Mouse (Mus musculus): ENCODE measurements around the gene Pcid2. TPM values are rescaled to one million over a fixed set of nuclear protein-coding genes. Genes with fewer than 3 reads are reported as not detected.

Gene Pcid2
- polyA plus RNA-seq, 1 experiment from 2014 or later = 28.3 TPM

DNA sequence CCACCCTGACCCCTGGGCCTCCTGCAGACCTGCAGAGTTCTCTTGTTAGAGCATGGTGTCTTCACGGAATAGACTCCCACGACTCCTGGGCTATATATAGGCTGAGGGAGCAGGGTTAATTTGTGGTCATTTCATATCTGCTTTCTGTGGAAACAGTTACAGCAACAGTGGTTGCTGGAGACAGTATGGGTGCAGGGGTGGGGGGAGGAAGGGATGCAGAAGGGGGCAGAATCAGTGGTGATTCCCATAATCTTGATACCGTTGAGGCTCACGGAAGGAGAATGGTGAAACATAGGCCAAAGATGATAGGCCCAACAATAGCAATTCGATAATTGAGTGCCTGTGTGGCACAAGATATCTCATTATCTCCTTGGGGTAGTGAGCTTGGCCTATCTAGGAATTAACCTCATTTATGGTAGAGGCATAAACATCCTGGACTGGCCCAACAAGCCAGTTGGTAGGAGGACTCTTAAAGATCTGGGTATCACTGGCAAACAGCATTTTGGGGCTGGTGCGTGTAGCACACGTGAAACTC is 17.7 kb upstream of the Pcid2 start:
- TF ChIP-seq CTCF (IDR thresholded peaks at IDR 0.05) = no peak
- no peaks in the 10 kb centered on the region for H3K27me3 ChIP-seq
- CTCF ChIA-PET = interaction anchor here (1.1 kb wide), 1 partner anchor 25 kb away, joined by 3 read pairs; no protein-coding TSS in a partner anchor
- DNase-seq (ENCODE audit: low read depth, low spot score) (no peak), ATAC-seq (no peak)
- in situ Hi-C loops (cut with MboI; ENCODE audit: low pct_unique_long_range_greater_than_20kb) = no loop called here
- POLR2A ChIA-PET = no interaction called here

DNA sequence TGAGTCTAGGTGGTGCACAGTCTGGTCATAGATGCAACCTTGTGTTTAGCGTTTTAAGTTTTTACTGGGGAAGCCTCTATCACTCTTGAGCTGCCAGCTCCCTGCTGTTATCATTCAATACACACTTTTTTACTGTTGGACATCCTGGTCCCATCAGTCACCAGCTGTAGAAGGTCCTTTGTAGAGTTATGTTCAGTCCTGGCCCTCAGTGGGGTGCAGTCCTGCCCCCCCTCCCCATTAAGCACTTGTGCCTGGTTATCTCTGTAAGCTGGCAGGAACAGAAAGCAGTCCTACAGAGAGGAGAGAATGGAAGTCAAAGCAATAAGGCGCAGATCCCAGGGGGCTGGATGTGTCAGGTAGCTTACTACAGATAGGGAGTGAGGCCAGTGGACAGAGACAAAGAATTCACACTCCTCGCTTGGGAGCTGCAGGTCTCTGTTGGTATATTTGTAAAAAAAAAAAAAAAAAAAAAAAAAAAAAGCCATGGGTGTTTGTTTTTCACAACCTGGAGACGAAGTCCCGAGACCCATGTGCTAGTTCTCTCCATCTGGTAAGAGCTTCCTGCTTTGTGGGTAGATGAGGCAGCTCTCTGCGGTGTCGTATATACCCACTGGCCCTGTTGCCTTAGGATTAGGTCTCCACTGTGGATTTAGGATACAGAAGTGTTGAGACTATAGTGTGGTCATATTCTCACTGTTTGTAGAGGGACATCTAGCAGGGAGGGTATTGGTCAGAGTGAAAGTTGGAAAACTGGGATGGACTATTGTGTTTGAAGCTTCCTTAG is 15.8 kb upstream of the Pcid2 start:
- ATAC-seq (no peak), DNase-seq (ENCODE audit: low read depth, low spot score) (no peak)
- H3K27me3 ChIP-seq = no peaks in the 10 kb centered on the region
- no peak for TF ChIP-seq CTCF (IDR thresholded peaks at IDR 0.05)
- in situ Hi-C loops (cut with MboI; ENCODE audit: low pct_unique_long_range_greater_than_20kb) = no loop called here
- ChIA-PET CTCF (interaction anchor here (0.9 to 1.4 kb wide), 3 partner anchors 9 to 12 kb away, joined by 3 to 5 read pairs (median 3); no protein-coding TSS in a partner anchor), POLR2A (interaction anchor here (0.7 to 1.5 kb wide), 3 partner anchors 9 to 430 kb away, joined by 3 to 13 read pairs (median 4); partner anchors contain the start of genes Cul4a and Pcid2)

DNA sequence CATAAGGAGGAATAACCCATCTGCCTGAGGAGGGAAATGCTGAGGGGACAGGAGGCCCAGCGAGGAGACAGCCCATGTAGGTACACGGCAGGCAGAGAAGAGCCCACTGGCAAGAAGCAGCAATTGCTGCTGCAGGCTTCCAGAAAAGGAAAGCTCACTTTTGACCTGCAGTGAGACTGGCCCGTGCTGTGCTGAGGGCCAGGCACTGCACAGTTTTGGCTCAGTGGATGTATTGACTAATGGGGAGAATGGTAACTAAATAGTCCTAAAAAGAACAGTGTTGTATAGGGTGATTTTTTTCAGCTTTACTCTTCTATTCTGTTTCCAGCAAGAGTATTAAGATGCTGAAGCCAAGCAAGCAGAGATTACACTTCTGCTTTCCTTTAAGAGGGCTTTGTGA is 13.3 kb upstream of the Pcid2 start:
- in situ Hi-C loops (cut with MboI; ENCODE audit: low pct_unique_long_range_greater_than_20kb) = no loop called here
- ChIA-PET POLR2A (no interaction called here), CTCF (interaction anchor here (1.0 kb wide), 1 partner anchor 13 kb away, joined by 3 read pairs; no protein-coding TSS in a partner anchor)
- no peaks in the 10 kb centered on the region for H3K27me3 ChIP-seq
- DNase-seq (ENCODE audit: low read depth, low spot score) = no peak
- no peak for TF ChIP-seq CTCF (IDR thresholded peaks at IDR 0.05)
- no peak for ATAC-seq

DNA sequence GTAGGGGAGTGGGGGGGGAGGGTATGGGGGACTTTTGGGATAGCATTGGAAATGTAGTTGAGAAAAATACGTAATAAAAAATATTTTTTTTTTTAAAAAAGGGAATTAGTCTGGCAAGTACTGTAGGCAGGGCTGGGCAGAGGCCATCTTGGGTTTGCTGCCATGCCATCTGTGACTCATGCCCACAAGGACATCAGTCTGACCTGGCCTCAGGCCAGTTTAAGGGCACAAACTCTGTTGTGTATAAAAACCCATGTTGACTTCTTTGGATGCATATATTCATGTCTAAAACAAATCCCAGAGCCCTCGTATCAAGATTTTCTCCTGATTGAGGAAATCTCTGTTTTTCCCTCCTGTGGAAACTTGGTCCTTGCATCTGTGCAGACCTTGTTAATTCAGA is 11.8 kb upstream of the Pcid2 start:
- CTCF ChIA-PET = no interaction called here
- no peak for ATAC-seq
- DNase-seq (ENCODE audit: low read depth, low spot score) = no peak
- in situ Hi-C loops (cut with MboI; ENCODE audit: low pct_unique_long_range_greater_than_20kb) = no loop called here
- no peak for TF ChIP-seq CTCF (IDR thresholded peaks at IDR 0.05)
- POLR2A ChIA-PET = no interaction called here
- no peaks in the 10 kb centered on the region for H3K27me3 ChIP-seq

DNA sequence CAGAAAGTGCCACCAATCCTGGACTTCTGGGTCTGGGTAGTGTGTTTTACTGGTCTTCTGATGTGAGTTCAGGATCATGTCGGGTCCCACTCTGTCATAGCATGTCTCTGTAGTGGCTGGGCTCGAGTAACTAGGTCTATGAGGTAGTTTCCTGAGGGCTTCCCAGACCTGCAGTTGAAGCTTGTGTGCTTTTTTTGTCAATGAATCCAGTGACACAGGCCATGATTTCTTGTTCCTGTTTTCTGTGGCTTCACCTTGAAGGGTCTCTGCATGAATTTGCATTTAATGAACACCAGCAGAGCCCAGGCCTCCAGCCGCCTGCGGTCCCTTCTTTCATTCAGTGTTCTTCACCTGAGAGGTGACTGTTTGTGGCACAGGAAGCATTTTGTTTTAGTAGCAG is 8.0 kb upstream of the Pcid2 start:
- no peaks in the 10 kb centered on the region for H3K27me3 ChIP-seq
- in situ Hi-C loops (cut with MboI; ENCODE audit: low pct_unique_long_range_greater_than_20kb) = no loop called here
- ATAC-seq (no peak), DNase-seq (ENCODE audit: low read depth, low spot score) (no peak)
- ChIA-PET POLR2A (no interaction called here), CTCF (interaction anchor here (0.9 kb wide), 1 partner anchor 12 kb away, joined by 3 read pairs; no protein-coding TSS in a partner anchor)
- TF ChIP-seq CTCF (IDR thresholded peaks at IDR 0.05) = no peak

DNA sequence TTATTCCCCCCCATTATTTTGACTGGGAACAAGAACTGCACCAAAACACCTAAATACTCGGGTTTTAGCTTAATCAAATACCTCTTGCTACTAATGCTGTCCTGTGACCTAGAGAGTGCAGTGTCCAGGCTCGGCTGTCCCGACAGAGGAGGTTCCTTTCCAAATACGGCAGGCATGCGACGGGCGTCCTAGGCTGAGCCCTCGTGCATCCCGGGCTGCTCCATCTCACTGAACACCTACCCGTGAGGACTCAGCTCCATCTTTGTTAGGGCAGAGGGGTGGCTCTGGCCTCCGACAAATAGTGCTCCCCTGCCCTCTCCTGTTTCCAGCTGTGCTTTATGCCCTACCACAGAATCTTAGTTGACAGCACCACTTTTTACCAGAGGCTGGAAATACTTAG is 6.7 kb upstream of the Pcid2 start:
- DNase-seq (ENCODE audit: low read depth, low spot score) (no peak), ATAC-seq (no peak)
- CTCF ChIA-PET = interaction anchor here (1.3 kb wide), 1 partner anchor 90 kb away, joined by 3 read pairs; no protein-coding TSS in a partner anchor
- POLR2A ChIA-PET = interaction anchor here (1.2 kb wide), 1 partner anchor 10 kb away, joined by 4 read pairs; no protein-coding TSS in a partner anchor
- in situ Hi-C loops (cut with MboI; ENCODE audit: low pct_unique_long_range_greater_than_20kb) = no loop called here
- no peaks in the 10 kb centered on the region for H3K27me3 ChIP-seq
- TF ChIP-seq CTCF (IDR thresholded peaks at IDR 0.05) = no peak

DNA sequence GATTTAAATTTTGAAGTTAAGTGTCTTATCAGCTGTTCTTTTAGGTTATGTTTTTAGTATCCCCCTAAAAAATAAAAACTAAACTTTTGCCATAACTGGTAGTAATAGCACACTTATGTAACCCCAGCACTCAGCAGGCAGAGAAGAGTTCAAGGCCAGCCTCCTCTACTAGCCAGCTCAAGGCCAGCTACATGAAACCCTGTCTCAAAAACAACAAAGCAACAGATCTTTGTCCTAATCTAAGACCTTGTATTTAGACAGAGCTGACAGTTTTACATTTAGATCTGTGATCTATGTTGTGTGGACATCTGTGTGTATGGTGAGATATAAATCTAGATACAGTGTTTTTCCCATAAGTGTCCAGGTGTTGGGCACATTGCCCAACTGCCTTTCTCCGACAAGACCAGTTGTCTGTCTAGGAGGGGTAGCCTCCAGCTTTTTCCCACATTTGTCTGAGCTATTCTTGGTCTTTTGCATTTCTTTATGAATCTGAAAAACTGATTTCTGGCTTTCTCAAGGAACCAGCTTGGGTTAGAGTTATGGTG is 4.2 kb upstream of the Pcid2 start:
- no peak for ATAC-seq
- ChIA-PET POLR2A (interaction anchor here (1.4 kb wide), 1 partner anchor 13 kb away, joined by 5 read pairs; no protein-coding TSS in a partner anchor), CTCF (interaction anchor here (1.0 to 1.4 kb wide), 3 partner anchors 12 to 213 kb away, joined by 3 to 5 read pairs (median 5); no protein-coding TSS in a partner anchor)
- no peak for DNase-seq (ENCODE audit: low read depth, low spot score)
- TF ChIP-seq CTCF (IDR thresholded peaks at IDR 0.05) = no peak
- no peaks in the 10 kb centered on the region for H3K27me3 ChIP-seq
- in situ Hi-C loops (cut with MboI; ENCODE audit: low pct_unique_long_range_greater_than_20kb) = loop anchor here (10.0 kb wide), 1 partner anchor 125 kb away; no protein-coding TSS in a partner anchor

DNA sequence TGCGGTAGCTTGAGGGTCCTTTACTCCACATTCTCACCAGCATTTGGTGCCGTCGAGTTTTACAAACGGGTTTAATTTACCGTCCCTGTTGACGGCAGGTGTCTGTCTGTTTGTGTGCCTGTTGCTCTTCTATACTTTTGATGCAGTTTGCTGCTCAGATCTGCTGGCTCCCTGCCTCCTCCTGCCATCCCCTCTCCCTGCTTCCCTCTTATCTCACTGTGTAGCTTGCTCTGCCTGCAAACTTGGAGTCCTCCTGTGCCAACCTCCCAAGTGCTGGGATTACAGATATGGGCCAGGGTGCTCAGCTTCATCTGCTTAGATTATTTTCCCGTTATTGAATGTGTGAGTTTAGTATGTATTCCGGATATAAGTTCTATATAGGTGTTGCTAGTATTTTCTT is 3.7 kb upstream of the Pcid2 start:
- ChIA-PET POLR2A (interaction anchor here (1.4 kb wide), 1 partner anchor 13 kb away, joined by 5 read pairs; no protein-coding TSS in a partner anchor), CTCF (interaction anchor here (1.0 to 1.4 kb wide), 3 partner anchors 13 to 212 kb away, joined by 3 to 5 read pairs (median 5); no protein-coding TSS in a partner anchor)
- in situ Hi-C loops (cut with MboI; ENCODE audit: low pct_unique_long_range_greater_than_20kb) = loop anchor here (10.0 kb wide), 1 partner anchor 124 kb away; no protein-coding TSS in a partner anchor
- TF ChIP-seq CTCF (IDR thresholded peaks at IDR 0.05) = no peak
- no peak for ATAC-seq
- DNase-seq (ENCODE audit: low read depth, low spot score) = no peak
- no peaks in the 10 kb centered on the region for H3K27me3 ChIP-seq

DNA sequence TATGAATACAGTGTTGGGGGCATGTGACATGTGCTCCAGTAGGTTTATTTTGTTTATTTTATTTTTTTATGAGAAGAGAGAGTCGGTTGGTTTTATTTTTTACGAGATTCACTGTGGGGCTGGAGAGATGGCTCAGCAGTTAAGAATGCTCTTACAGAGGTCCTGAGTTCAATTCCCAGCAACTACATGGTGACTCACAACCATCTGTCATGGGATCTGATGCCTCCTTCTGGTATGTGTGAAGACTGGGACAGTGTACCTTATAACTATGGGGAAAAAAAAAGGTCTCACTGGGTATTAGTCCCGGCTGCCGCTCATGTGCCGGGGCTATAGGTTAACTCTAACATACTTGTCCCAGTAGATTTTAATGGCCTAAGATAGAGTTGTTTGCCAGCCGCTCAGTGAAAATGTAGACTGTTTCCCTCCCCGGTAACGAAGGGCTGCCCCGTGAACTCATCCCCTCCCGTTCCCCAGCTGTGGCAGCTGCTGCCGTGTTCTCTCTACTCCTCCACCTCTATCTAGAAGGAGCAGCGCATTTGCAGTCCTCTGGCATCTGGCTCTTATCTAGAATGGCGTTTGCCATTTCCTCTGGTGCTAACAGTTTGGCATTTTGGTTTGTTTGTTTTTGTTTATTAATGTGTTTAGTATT is 2.9 kb upstream of the Pcid2 start:
- DNase-seq (ENCODE audit: low read depth, low spot score) (no peak), ATAC-seq (no peak)
- POLR2A ChIA-PET = no interaction called here
- H3K27me3 ChIP-seq = no peaks in the 10 kb centered on the region
- CTCF ChIA-PET = no interaction called here
- TF ChIP-seq CTCF (IDR thresholded peaks at IDR 0.05) = no peak
- in situ Hi-C loops (cut with MboI; ENCODE audit: low pct_unique_long_range_greater_than_20kb) = loop anchor here (10.0 kb wide), 1 partner anchor 123 kb away; no protein-coding TSS in a partner anchor

DNA sequence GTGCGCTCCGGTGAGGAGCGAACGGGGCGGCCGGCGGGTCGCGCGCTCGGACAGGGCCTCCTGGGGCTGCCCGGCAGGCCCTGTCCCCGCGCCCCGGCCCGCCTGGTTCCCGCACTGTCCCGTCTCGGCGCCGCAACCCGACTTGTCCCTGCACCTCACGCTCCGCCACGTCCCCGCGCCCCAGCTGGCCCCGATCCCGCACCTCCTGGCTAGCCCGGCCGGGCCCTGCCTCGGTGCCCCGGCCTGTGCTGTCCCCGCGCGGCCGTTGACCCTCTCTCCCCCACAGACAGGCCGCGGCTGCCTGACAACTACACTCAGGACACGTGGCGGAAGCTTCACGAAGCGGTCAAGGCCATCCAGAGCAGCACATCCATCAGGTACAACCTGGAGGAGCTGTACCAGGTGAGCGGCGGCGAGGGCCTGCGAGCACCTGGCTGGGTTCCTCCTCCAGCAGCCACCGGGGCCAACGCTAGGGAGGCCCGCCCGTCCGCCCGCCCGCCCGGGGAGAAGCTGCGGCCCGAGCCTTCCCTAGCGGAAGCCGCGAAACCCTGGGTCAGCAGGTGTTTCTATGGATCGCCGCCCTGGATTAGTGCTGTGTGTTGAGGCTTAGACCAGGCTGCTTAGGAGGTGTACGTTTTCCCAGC is 771 bp upstream of the Pcid2 start:
- ChIA-PET CTCF (no interaction called here), POLR2A (interaction anchor here (1.3 to 1.5 kb wide), 3 partner anchors 16 to 127 kb away, joined by 3 to 4 read pairs (median 3); no protein-coding TSS in a partner anchor)
- in situ Hi-C loops (cut with MboI; ENCODE audit: low pct_unique_long_range_greater_than_20kb) = loop anchor here (10.0 kb wide), 1 partner anchor 121 kb away; no protein-coding TSS in a partner anchor
- no peak for DNase-seq (ENCODE audit: low read depth, low spot score)
- no peaks in the 10 kb centered on the region for H3K27me3 ChIP-seq
- TF ChIP-seq CTCF (IDR thresholded peaks at IDR 0.05) = no peak
- peak; percentile 36 for ATAC-seq
